Mouse (Mus musculus) granulocyte monocyte progenitor cell, adult 5-6 weeks (primary cell): ENCODE results near the gene Mfsd5. TPM values are rescaled to one million over a fixed set of nuclear protein-coding genes. Genes with fewer than 3 reads are reported as not detected.

Source experiments
- total RNA-seq, 2 experiments: library from RNA; stranded (forward) in 1 of 2; stranded (reverse) in 1 of 2; fragments of 200-712, 200-1000 nt in 1 of 2; fragments of >200 nt in 1 of 2; fragmentation: Nextera tagmentation in 1 of 2; gene quantifications; 2 replicates each; pipeline ENCODE4 v1.2.3; 2014 to 2017

The Mfsd5 gene
- total RNA-seq, 2 experiments from 2014 or later, result 20.0 to 29.4 TPM

Other genes with a start within 250 kb of the Mfsd5 start
- gene Eif4b, start 205.7 kb upstream of the Mfsd5 start, total RNA-seq (2014; fragmentation: Nextera tagmentation), result 244 and 264 TPM in 2 replicates
- 450 TPM in 2 replicates for gene Eif4b, start 205.7 kb upstream of the Mfsd5 start, total RNA-seq (2017)
- gene Tns2, start 179.0 kb upstream of the Mfsd5 start, total RNA-seq (2014; fragmentation: Nextera tagmentation), result 0.17 TPM in 1 of 2 replicates, not detected in the other
- not detected in 2 replicates for gene Tns2, start 179.0 kb upstream of the Mfsd5 start, total RNA-seq (2017)
- gene Spryd3, start 143.2 kb upstream of the Mfsd5 start, total RNA-seq (2014; fragmentation: Nextera tagmentation), result 10.9 and 12.6 TPM in 2 replicates
- gene Spryd3, start 143.2 kb upstream of the Mfsd5 start, total RNA-seq (2017), result 13.2 and 24.2 TPM in 2 replicates
- gene Igfbp6, start 135.1 kb upstream of the Mfsd5 start, total RNA-seq (2014; fragmentation: Nextera tagmentation), result not detected in 2 replicates
- gene Igfbp6, start 135.1 kb upstream of the Mfsd5 start, total RNA-seq (2017), result not detected in 2 replicates
- gene Soat2, start 128.9 kb upstream of the Mfsd5 start, total RNA-seq (2014; fragmentation: Nextera tagmentation), result 0.85 and 0.97 TPM in 2 replicates
- gene Soat2, start 128.9 kb upstream of the Mfsd5 start, total RNA-seq (2017), result 0.15 and 0.56 TPM in 2 replicates
- gene Zfp740, start 76.2 kb upstream of the Mfsd5 start, total RNA-seq (2014; fragmentation: Nextera tagmentation), result 48.7 and 68.9 TPM in 2 replicates
- gene Zfp740, start 76.2 kb upstream of the Mfsd5 start, total RNA-seq (2017), result 23.8 and 27.8 TPM in 2 replicates
- 17.0 and 18.1 TPM in 2 replicates for gene Csad, start 74.7 kb upstream of the Mfsd5 start, total RNA-seq (2014; fragmentation: Nextera tagmentation)
- 7.5 and 23.4 TPM in 2 replicates for gene Csad, start 74.7 kb upstream of the Mfsd5 start, total RNA-seq (2017)
- 7.4 and 42.7 TPM in 2 replicates for gene Itgb7, start 47.5 kb upstream of the Mfsd5 start, total RNA-seq (2014; fragmentation: Nextera tagmentation)
- 15.2 and 31.6 TPM in 2 replicates for gene Itgb7, start 47.5 kb upstream of the Mfsd5 start, total RNA-seq (2017)
- gene Rarg, start 21.9 kb upstream of the Mfsd5 start, total RNA-seq (2014; fragmentation: Nextera tagmentation), result 7.5 and 11.5 TPM in 2 replicates
- 2.0 and 3.4 TPM in 2 replicates for gene Rarg, start 21.9 kb upstream of the Mfsd5 start, total RNA-seq (2017)
- not detected in 2 replicates for gene Gm9918, start 8.9 kb upstream of the Mfsd5 start, total RNA-seq (2014; fragmentation: Nextera tagmentation)
- gene Gm9918, start 8.9 kb upstream of the Mfsd5 start, total RNA-seq (2017), result not detected in 2 replicates
- gene Espl1, start 16.8 kb downstream of the Mfsd5 start, total RNA-seq (2014; fragmentation: Nextera tagmentation), result 20.8 and 21.7 TPM in 2 replicates
- 30.4 and 50.0 TPM in 2 replicates for gene Espl1, start 16.8 kb downstream of the Mfsd5 start, total RNA-seq (2017)
- 299 and 314 TPM in 2 replicates for gene Pfdn5, start 46.7 kb downstream of the Mfsd5 start, total RNA-seq (2014; fragmentation: Nextera tagmentation)
- gene Pfdn5, start 46.7 kb downstream of the Mfsd5 start, total RNA-seq (2017), result 366 and 404 TPM in 2 replicates
- gene Myg1, start 52.3 kb downstream of the Mfsd5 start, total RNA-seq (2014; fragmentation: Nextera tagmentation), result 63.3 and 88.7 TPM in 2 replicates
- 55.1 and 59.9 TPM in 2 replicates for gene Myg1, start 52.3 kb downstream of the Mfsd5 start, total RNA-seq (2017)
- gene Aaas, start 71.3 kb downstream of the Mfsd5 start, total RNA-seq (2014; fragmentation: Nextera tagmentation), result 120 and 123 TPM in 2 replicates
- gene Aaas, start 71.3 kb downstream of the Mfsd5 start, total RNA-seq (2017), result 147 and 153 TPM in 2 replicates
- gene Sp7, start 87.7 kb downstream of the Mfsd5 start, total RNA-seq (2014; fragmentation: Nextera tagmentation), result not detected in 2 replicates
- not detected in 2 replicates for gene Sp7, start 87.7 kb downstream of the Mfsd5 start, total RNA-seq (2017)
- 59.6 and 71.6 TPM in 2 replicates for gene Sp1, start 126.7 kb downstream of the Mfsd5 start, total RNA-seq (2014; fragmentation: Nextera tagmentation)
- gene Sp1, start 126.7 kb downstream of the Mfsd5 start, total RNA-seq (2017), result 52.0 and 56.1 TPM in 2 replicates
- not detected in 2 replicates for gene Amhr2, start 165.9 kb downstream of the Mfsd5 start, total RNA-seq (2014; fragmentation: Nextera tagmentation)
- not detected in 2 replicates for gene Amhr2, start 165.9 kb downstream of the Mfsd5 start, total RNA-seq (2017)
- gene Prr13, start 179.6 kb downstream of the Mfsd5 start, total RNA-seq (2014; fragmentation: Nextera tagmentation), result 75.2 and 97.2 TPM in 2 replicates
- gene Prr13, start 179.6 kb downstream of the Mfsd5 start, total RNA-seq (2017), result 35.4 and 53.4 TPM in 2 replicates
- 731 and 799 TPM in 2 replicates for gene Pcbp2, start 191.1 kb downstream of the Mfsd5 start, total RNA-seq (2014; fragmentation: Nextera tagmentation)
- gene Pcbp2, start 191.1 kb downstream of the Mfsd5 start, total RNA-seq (2017), result 213 and 218 TPM in 2 replicates
- 7.7 TPM in 1 of 2 replicates, not detected in the other for gene Gm10337, start 224.3 kb downstream of the Mfsd5 start, total RNA-seq (2014; fragmentation: Nextera tagmentation)
- gene Gm10337, start 224.3 kb downstream of the Mfsd5 start, total RNA-seq (2017), result not detected in 2 replicates
- 0.38 TPM in 1 of 2 replicates, not detected in the other for gene Map3k12, start 237.6 kb downstream of the Mfsd5 start, total RNA-seq (2014; fragmentation: Nextera tagmentation)
- 0.26 and 0.60 TPM in 2 replicates for gene Map3k12, start 237.6 kb downstream of the Mfsd5 start, total RNA-seq (2017)
- gene Tarbp2, start 238.7 kb downstream of the Mfsd5 start, total RNA-seq (2014; fragmentation: Nextera tagmentation), result 29.4 and 36.3 TPM in 2 replicates
- gene Tarbp2, start 238.7 kb downstream of the Mfsd5 start, total RNA-seq (2017), result 18.7 and 20.0 TPM in 2 replicates
- gene Npff, start 245.5 kb downstream of the Mfsd5 start, total RNA-seq (2014; fragmentation: Nextera tagmentation), result 12.9 and 19.4 TPM in 2 replicates
- gene Npff, start 245.5 kb downstream of the Mfsd5 start, total RNA-seq (2017), result 2.4 TPM in 1 of 2 replicates, not detected in the other